Mouse (Mus musculus): ENCODE data around the gene Slc30a7.

DNA sequence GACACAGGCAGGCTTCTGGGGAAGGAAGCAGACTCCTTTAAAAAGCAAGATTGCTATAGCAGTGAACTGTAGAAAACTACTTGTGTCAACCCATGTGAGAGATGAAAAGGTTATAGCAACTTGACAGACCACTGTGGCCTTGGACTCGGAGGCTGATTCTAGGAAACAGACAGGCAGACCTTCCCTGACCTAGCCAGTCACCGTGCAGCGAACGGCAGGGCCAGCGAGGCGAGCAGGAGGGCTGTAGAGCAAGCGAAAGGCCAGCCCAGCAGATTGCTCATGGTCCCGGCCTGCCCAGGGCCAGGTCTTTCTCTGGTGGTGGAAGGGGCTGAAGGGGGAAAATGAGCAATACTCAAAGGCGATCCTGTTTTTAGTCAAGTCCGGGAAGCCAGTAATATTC lies 69.4 kb downstream of the Slc30a7 start:
- TF ChIP-seq POLR2A (IDR thresholded peaks at IDR 0.05; ENCODE audit: extremely low read depth, insufficient read depth, low read length) (no peak), CTCF (IDR thresholded peaks at IDR 0.05; ENCODE audit: low read depth, low read length) (no peak)
